Mouse (Mus musculus) mature B cell (primary cell): ENCODE results near the gene Ano2.

ENCODE experiments used
- in situ Hi-C: fragments of 300-500 bp; cut with MboI; formaldehyde crosslinking; loops from 2 replicates; pipeline ENCODE4 v1.14.3; 2019

Ano2 gene

DNA sequence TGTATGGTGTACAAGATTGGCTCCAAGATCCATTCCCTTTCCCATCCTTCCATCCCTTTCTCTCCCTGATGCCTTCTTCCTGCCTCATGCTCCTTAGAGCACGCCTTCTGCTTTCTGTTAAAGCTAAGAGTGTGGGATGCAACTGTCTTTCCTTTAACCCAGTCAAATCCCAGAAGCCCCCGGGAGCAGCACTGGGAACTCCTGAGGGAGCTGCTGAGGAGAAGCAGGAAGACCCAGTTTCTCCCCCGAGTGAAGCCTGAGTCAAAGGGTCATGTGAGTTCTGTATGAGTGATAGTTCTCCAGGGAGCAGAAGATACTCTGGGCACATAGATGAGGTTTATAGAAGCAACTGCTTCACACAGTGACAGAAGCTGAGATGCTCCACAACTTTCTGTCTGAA, 367.5 kb downstream of the Ano2 start:
- in situ Hi-C loops, result no loop called here

GRCm38 (mm10) chr6:126080531-126080930, 390.3 kb downstream of the Ano2 start:
- in situ Hi-C loops, result no loop called here

GRCm38 (mm10) chr6:126086321-126086950, 396.2 kb downstream of the Ano2 start:
- in situ Hi-C loops, result no loop called here

GRCm38 (mm10) chr6:126088489-126089265, 398.5 kb downstream of the Ano2 start:
- in situ Hi-C loops, result no loop called here
